Mouse (Mus musculus) thymus, postnatal 0 days (tissue): ENCODE data around the gene Acsl6. TPM values are rescaled to one million over a fixed set of nuclear protein-coding genes. Genes with fewer than 3 reads are reported as not detected.
"Not testable (repeated sequence)": the region's sequence is repeated elsewhere in the genome, so short reads cannot be mapped to it uniquely, and the experiment has no call there.

Experiments used
- DNase-seq: peaks from one replicate; pipeline ENCODE4 v3.0.0-alpha.2; 2015; ENCODE audit warnings: low spot score
- polyA plus RNA-seq: library from polyadenylated mRNA; unstranded; fragments of >200 nt; fragmentation: Nextera tagmentation; extraction: Ambion mirVana; gene quantifications from 2 replicates; pipeline ENCODE4 v1.2.1, GENCODE M21; 2015

Gene Acsl6
- polyA plus RNA-seq, 1 experiment from 2014 or later, result 0.75 TPM

GRCm38 (mm10) chr11:54390386-54390785 lies 86.8 kb downstream of the Acsl6 start:
- DNase-seq, result no peak

GRCm38 (mm10) chr11:54391326-54391725 lies 87.7 kb downstream of the Acsl6 start:
- DNase-seq, result no peak

GRCm38 (mm10) chr11:54396686-54397085 lies 93.1 kb downstream of the Acsl6 start:
- no peak for DNase-seq

- DNase-seq, result no peak
Observed at GRCm38 (mm10) chr11:54398058-54398457, 94.5 kb downstream of the Acsl6 start.

- DNase-seq, result not testable (repeated sequence)
Observed at GRCm38 (mm10) chr11:54400803-54401202, 97.2 kb downstream of the Acsl6 start.

GRCm38 (mm10) chr11:54404885-54405284 lies 101.3 kb downstream of the Acsl6 start:
- no peak for DNase-seq

GRCm38 (mm10) chr11:54406930-54407546 lies 103.4 kb downstream of the Acsl6 start:
- no peak for DNase-seq

- no peak for DNase-seq
Observed at GRCm38 (mm10) chr11:54410612-54411011, 107.0 kb downstream of the Acsl6 start.

- no peak for DNase-seq
Observed at GRCm38 (mm10) chr11:54413017-54413416, 109.4 kb downstream of the Acsl6 start.

Other genes starting within 250 kb of the Acsl6 start
- gene Pdlim4, start 234.8 kb upstream of the Acsl6 start, polyA plus RNA-seq, result 23.6 and 25.2 TPM in 2 replicates
- gene P4ha2, start 203.7 kb upstream of the Acsl6 start, polyA plus RNA-seq, result 5.1 TPM in 2 replicates
- 1.1 and 1.3 TPM in 2 replicates for gene Csf2, start 54.1 kb upstream of the Acsl6 start, polyA plus RNA-seq
- 0.23 and 0.36 TPM in 2 replicates for gene Il3, start 36.5 kb upstream of the Acsl6 start, polyA plus RNA-seq
- gene Meikin, start 66.9 kb downstream of the Acsl6 start, polyA plus RNA-seq, result not detected in 2 replicates
- 7.3 and 7.7 TPM in 2 replicates for gene Fnip1, start 134.4 kb downstream of the Acsl6 start, polyA plus RNA-seq
- 42.7 and 53.4 TPM in 2 replicates for gene Rapgef6, start 219.0 kb downstream of the Acsl6 start, polyA plus RNA-seq